Mouse (Mus musculus) myocyte (in vitro differentiated cells): ENCODE data around the gene Braf.

Source experiments
- CEBPB ChIP-seq: IDR thresholded peaks from 2 replicates; pipeline ENCODE4 v1.6.1; 2011; ENCODE audit warnings: mild to moderate bottlenecking, moderate library complexity; ENCODE audit not compliant: poor library complexity, insufficient read depth, severe bottlenecking
- E2F4 ChIP-seq: IDR thresholded peaks from one replicate; pipeline ENCODE4 v1.6.1; 2011; ENCODE audit warnings: mild to moderate bottlenecking, control low read depth, moderate library complexity; ENCODE audit not compliant: insufficient read depth
- MAX ChIP-seq: IDR thresholded peaks from one replicate; pipeline ENCODE4 v1.6.1; 2011; ENCODE audit warnings: low read depth, mild to moderate bottlenecking, control low read depth
- MYOD1 ChIP-seq, 3 experiments: IDR thresholded peaks; one replicate each; pipeline ENCODE4 v1.6.1; 2011; ENCODE audit warnings: control low read depth in 2 of 3, low read depth in 2 of 3, mild to moderate bottlenecking in 2 of 3, moderate library complexity in 1 of 3; ENCODE audit not compliant: insufficient read length in 2 of 3, control insufficient read depth in 1 of 3
- MYOG ChIP-seq, 3 experiments: IDR thresholded peaks; one replicate each; pipeline ENCODE4 v1.6.1; 2011; ENCODE audit warnings: control low read depth in 2 of 3, low read depth in 2 of 3, mild to moderate bottlenecking in 2 of 3; ENCODE audit not compliant: insufficient read length in 2 of 3, control insufficient read depth in 1 of 3, insufficient read depth in 1 of 3
- POLR2A ChIP-seq: IDR thresholded peaks from one replicate; pipeline ENCODE4 v1.6.1; 2011; ENCODE audit warnings: low read depth, mild to moderate bottlenecking, control low read depth, moderate library complexity; ENCODE audit not compliant: insufficient read length
- POLR2AphosphoS2 ChIP-seq: IDR thresholded peaks from one replicate; pipeline ENCODE4 v1.6.1; 2011; ENCODE audit warnings: low read depth, control low read depth; ENCODE audit not compliant: insufficient read length
- TCF12 ChIP-seq: IDR thresholded peaks from one replicate; pipeline ENCODE4 v1.6.1; 2011; ENCODE audit warnings: mild to moderate bottlenecking, control low read depth; ENCODE audit not compliant: poor library complexity, insufficient read depth, severe bottlenecking
- TCF3 ChIP-seq: IDR thresholded peaks from one replicate; pipeline ENCODE4 v1.6.1; 2011; ENCODE audit warnings: low read depth, control low read depth; ENCODE audit not compliant: insufficient read length
- USF1 ChIP-seq: IDR thresholded peaks from one replicate; pipeline ENCODE4 v1.6.1; 2011; ENCODE audit warnings: low read depth, mild to moderate bottlenecking, control low read depth, moderate library complexity

DNA sequence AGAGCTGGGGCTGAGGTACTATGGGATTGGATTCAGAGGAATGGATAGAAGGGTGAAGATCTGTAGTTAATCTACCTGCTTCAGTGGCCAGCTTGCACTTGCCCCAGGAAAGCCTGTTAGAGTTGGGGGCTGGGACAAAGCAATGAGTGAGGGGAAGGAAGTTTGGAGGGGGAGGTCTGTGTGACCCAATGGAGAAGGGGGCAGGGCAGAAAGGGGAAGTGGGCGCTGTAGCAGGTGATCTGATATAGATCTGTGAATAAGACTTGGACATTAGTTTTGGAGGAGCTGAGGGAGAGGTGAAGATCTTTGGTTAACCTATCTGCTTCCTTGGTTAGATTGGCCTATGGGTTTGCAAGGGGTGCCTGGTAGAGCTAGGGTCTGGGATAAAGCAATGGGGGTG lies 20.2 kb upstream of the Braf start:
- TF ChIP-seq E2F4, result no peak
- no peak for TF ChIP-seq POLR2A
- TF ChIP-seq MYOD1 (IDR thresholded peaks at IDR 0.05; ENCODE audit: control insufficient read depth in 1 of 3, insufficient read length in 2 of 3, low read depth in 2 of 3), result no peak
- no peak for TF ChIP-seq MYOG (IDR thresholded peaks at IDR 0.05; ENCODE audit: control insufficient read depth in 1 of 3, insufficient read depth in 1 of 3, insufficient read length in 2 of 3, low read depth in 2 of 3)
- no peak for TF ChIP-seq USF1
- no peak for TF ChIP-seq MAX
- TF ChIP-seq TCF12, result no peak
- TF ChIP-seq POLR2AphosphoS2, result no peak
- no peak for TF ChIP-seq CEBPB
- no peak for TF ChIP-seq TCF3
